17 mouse cellular contexts compared by ENCODE assay signal in the genomic region with DNA sequence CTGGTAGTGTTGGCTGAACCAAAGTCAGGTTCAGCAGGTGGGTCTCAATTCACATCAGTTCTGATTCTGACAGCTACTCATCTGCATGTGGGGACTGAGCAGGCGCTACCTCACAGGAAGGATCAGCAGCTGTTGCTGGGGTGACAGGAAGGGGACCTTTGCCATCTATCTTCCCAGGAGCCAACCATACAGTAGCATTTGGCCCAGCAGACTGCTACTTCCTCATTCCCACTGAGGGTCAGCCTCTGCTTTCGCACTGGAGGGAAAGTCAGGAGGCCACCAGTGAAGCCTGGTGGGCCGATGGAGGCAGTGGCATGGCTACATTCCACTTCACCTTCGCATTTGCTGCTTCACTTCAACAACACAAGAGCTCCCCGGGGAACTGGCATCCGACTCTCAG. TPM values are rescaled to one million over a fixed set of nuclear protein-coding genes. Genes with fewer than 3 reads are reported as not detected.
A peak's percentile ranks its signal among the peaks of the same experiment; 100 is the strongest.
DNase-seq lines count a peak whose midpoint lies in the region; ATAC-seq and TF ChIP-seq lines count a peak whose summit lies in the region.
"Had no signal": no experiment of that assay in that cellular context is flagged by ENCODE, and none has a peak within 500 bp of the region (broad histone marks: within the 10 kb centered on the region; RNA-seq: fewer than 3 reads in every experiment).

No protein-coding gene starts in this region.

- ATAC-seq in heart, embryonic 14.5 days (ENCODE audit: insufficient number of reproducible peaks, insufficient read depth, low FRiP score, low read depth) = no peak
- ATAC-seq in liver, postnatal 0 days = no peak
- ATAC-seq in megakaryocyte progenitor cell, adult 5-6 weeks (replicated peaks; ENCODE audit: poor library complexity) = peak; percentile 81
- ATAC-seq: midbrain, embryonic 15.5 days had no signal

- no peaks in the 10 kb centered on the region for H3K27me3 ChIP-seq in heart, embryonic 14.5 days (ENCODE audit: control insufficient read depth, insufficient read depth, low read length)
- no peaks in the 10 kb centered on the region for H3K27me3 ChIP-seq in liver, postnatal 0 days (ENCODE audit: insufficient read depth, low read length)
- H3K27me3 ChIP-seq: liver, embryonic 13.5 days; midbrain, embryonic 15.5 days had no signal

- TF ChIP-seq EP300 in liver, postnatal 0 days (IDR thresholded peaks at IDR 0.05; ENCODE audit: low read depth) = no peak

- TF ChIP-seq POLR2A in bone marrow macrophage, adult 2 months (IDR thresholded peaks at IDR 0.05; ENCODE audit: borderline replicate concordance, low read depth, low read length) = no peak

- H3K4me2 ChIP-seq in heart, embryonic 14.5 days (ENCODE audit: low read length) = peak overlapping the region; percentile 43; the same call in 1 of the 2 replicates
- H3K4me2 ChIP-seq in liver, postnatal 0 days (ENCODE audit: low read depth, low read length) = 0 out of 2 replicates have a peak overlapping the region, but pooled peaks have one; percentile 13
- H3K4me2 ChIP-seq: liver, embryonic 13.5 days; midbrain, embryonic 15.5 days had no signal

- H3K4me3 ChIP-seq in heart, embryonic 14.5 days (ENCODE audit: control insufficient read depth in 1 of 2, insufficient read depth in 1 of 2, low read depth in 1 of 2, low read length in 2 of 2) = no peak overlapping the region
- no peak overlapping the region for H3K4me3 ChIP-seq in liver, postnatal 0 days (ENCODE audit: low read depth, low read length)
- H3K4me3 ChIP-seq in bone marrow macrophage, adult 2 months (ENCODE audit: insufficient read depth, low read length) = peak overlapping the region; percentile 15
- H3K4me3 ChIP-seq: erythroblast, embryonic 14.5 days; liver, embryonic 13.5 days; midbrain, embryonic 15.5 days had no signal

- H3K27ac ChIP-seq in heart, embryonic 14.5 days (replicated peaks in 1 of 2; ENCODE audit: control insufficient read depth in 1 of 2, insufficient read depth in 1 of 2, low read depth in 2 of 2, low read length in 2 of 2) = 0 out of 4 replicates have a peak overlapping the region, but pooled peaks of 1 of the 2 experiments have one; percentile 68
- H3K27ac ChIP-seq in liver, postnatal 0 days (ENCODE audit: low read depth) = peak overlapping the region; percentile 29; the same call in 1 of the 2 replicates
- H3K27ac ChIP-seq in bone marrow macrophage, adult 2 months (ENCODE audit: insufficient read depth, low read depth, low read length) = peak overlapping the region; percentile 59
- H3K27ac ChIP-seq: liver, embryonic 13.5 days; midbrain, embryonic 15.5 days had no signal

- no peak overlapping the region for H3K9ac ChIP-seq in heart, embryonic 14.5 days (ENCODE audit: low read length)
- peak overlapping the region; percentile 26; the same call in 1 of the 2 replicates for H3K9ac ChIP-seq in liver, postnatal 0 days (replicated peaks)
- H3K9ac ChIP-seq: liver, embryonic 13.5 days; midbrain, embryonic 15.5 days had no signal

- peaks cover 36 to 61% of the 10 kb centered on the region in 2 experiments for H3K4me1 ChIP-seq in heart, embryonic 14.5 days (ENCODE audit: control insufficient read depth in 2 of 2, insufficient read depth in 2 of 2, low read length in 2 of 2)
- H3K4me1 ChIP-seq in liver, postnatal 0 days (ENCODE audit: insufficient read depth) = peaks cover 9% of the 10 kb centered on the region
- peaks cover 66% of the 10 kb centered on the region for H3K4me1 ChIP-seq in bone marrow macrophage, adult 2 months (ENCODE audit: control insufficient read depth, insufficient read depth, low read length)

- no peak for DNase-seq in heart, adult 9 months (ENCODE audit: low spot score in 2 of 2)
- no peak for DNase-seq in liver, postnatal 0 days
- DNase-seq in liver = no peak
- DNase-seq in cerebellum, adult 11 months = no peak
- no peak for DNase-seq in gastrocnemius, postnatal 10 days
- DNase-seq: adrenal gland, adult 8-10 months; cerebellum, adult 9-10 months; gastrocnemius, postnatal 36 days; heart, postnatal 36 days; liver, embryonic 13.5 days; right cerebral cortex, postnatal 14 days had no signal

- whole genome bisulfite sequencing in heart, embryonic 14.5 days = 62% methylated on average over 6 of the region's 6 CpGs
- 49% methylated on average over 6 of the region's 6 CpGs for WGBS in liver, postnatal 0 days (ENCODE audit: insufficient replicate concordance)

- TF ChIP-seq CTCF in liver, postnatal 0 days (IDR thresholded peaks at IDR 0.05; ENCODE audit: low read depth) = no peak
- no peak for TF ChIP-seq CTCF in bone marrow macrophage, adult 2 months (IDR thresholded peaks at IDR 0.05; ENCODE audit: low read depth, low read length)

- no peaks in the 10 kb centered on the region for H3K9me3 ChIP-seq in heart, embryonic 14.5 days (ENCODE audit: control insufficient read depth, low read length)
- no peaks in the 10 kb centered on the region for H3K9me3 ChIP-seq in liver, postnatal 0 days (ENCODE audit: low read length)
- H3K9me3 ChIP-seq: G1E; liver, embryonic 13.5 days; midbrain, embryonic 15.5 days had no signal

- peaks cover 12% of the 10 kb centered on the region for H3K36me3 ChIP-seq in heart, embryonic 14.5 days (ENCODE audit: control insufficient read depth, insufficient read depth, low read length)
- H3K36me3 ChIP-seq in liver, postnatal 0 days (replicated peaks; ENCODE audit: insufficient read depth, low read length) = no peaks in the 10 kb centered on the region

RNA-seq across cellular contexts. Expression of gene Dnal4, which starts 9.3 kb away (rescaled TPM):
- 36.0 and 40.9 TPM in 2 replicates for polyA plus RNA-seq in heart, embryonic 14.5 days (2014; fragmentation: Nextera tagmentation; extraction: Ambion mirVana)
- polyA plus RNA-seq in liver, postnatal 0 days (2015; fragmentation: Nextera tagmentation; extraction: Ambion mirVana) = 9.7 and 10.2 TPM in 2 replicates
- 23.9 and 26.0 TPM in 2 replicates for polyA plus RNA-seq in bone marrow macrophage, adult 2 months (2012; ENCODE audit: insufficient read depth, insufficient read length, missing spikeins)
- 15.9 and 16.2 TPM in 2 replicates for total RNA-seq in megakaryocyte progenitor cell, adult 5-6 weeks (2015)
- 12.2 and 12.5 TPM in 2 replicates for total RNA-seq in megakaryocyte progenitor cell, adult 5-6 weeks (2017)
- total RNA-seq in gastrocnemius, postnatal 10 days (2021) = 10 to 100 TPM; 10.4 to 12.6 TPM

RNA-seq across cellular contexts. Expression of gene Sun2, which starts 26.0 kb away (rescaled TPM):
- 6.7 and 7.7 TPM in 2 replicates for polyA plus RNA-seq in heart, embryonic 14.5 days (2014; fragmentation: Nextera tagmentation; extraction: Ambion mirVana)
- polyA plus RNA-seq in liver, postnatal 0 days (2015; fragmentation: Nextera tagmentation; extraction: Ambion mirVana) = 3.3 and 4.2 TPM in 2 replicates
- polyA plus RNA-seq in bone marrow macrophage, adult 2 months (2012; ENCODE audit: insufficient read depth, insufficient read length, missing spikeins) = 57.1 and 63.2 TPM in 2 replicates
- 83.4 and 84.0 TPM in 2 replicates for total RNA-seq in megakaryocyte progenitor cell, adult 5-6 weeks (2015)
- 225 and 233 TPM in 2 replicates for total RNA-seq in megakaryocyte progenitor cell, adult 5-6 weeks (2017)
- total RNA-seq in gastrocnemius, postnatal 10 days (2021) = 10 to 100 TPM; 61.3 to 65.9 TPM

RNA-seq across cellular contexts. Expression of gene Nptxr, which starts 36.3 kb away (rescaled TPM):
- polyA plus RNA-seq in heart, embryonic 14.5 days (2014; fragmentation: Nextera tagmentation; extraction: Ambion mirVana) = 0.70 and 1.3 TPM in 2 replicates
- 0.09 and 0.13 TPM in 2 replicates for polyA plus RNA-seq in liver, postnatal 0 days (2015; fragmentation: Nextera tagmentation; extraction: Ambion mirVana)
- 3.1 and 4.5 TPM in 2 replicates for polyA plus RNA-seq in bone marrow macrophage, adult 2 months (2012; ENCODE audit: insufficient read depth, insufficient read length, missing spikeins)
- 0.15 and 0.20 TPM in 2 replicates for total RNA-seq in megakaryocyte progenitor cell, adult 5-6 weeks (2015)
- 0.14 and 0.17 TPM in 2 replicates for total RNA-seq in megakaryocyte progenitor cell, adult 5-6 weeks (2017)
- 1 to 10 TPM; 4.2 to 5.1 TPM for total RNA-seq in gastrocnemius, postnatal 10 days (2021)
- polyA plus RNA-seq: erythroblast, embryonic 14.5 days had no signal
